Mouse (Mus musculus) heart, postnatal 0 days (tissue): Measurements from ENCODE around the gene Zfp579.

Source experiments
- CTCF ChIP-seq: IDR thresholded peaks from 2 replicates; pipeline ENCODE4 v1.5.1; 2016; ENCODE audit warnings: antibody characterized with exemption, control low read depth, low read depth
- EP300 ChIP-seq: IDR thresholded peaks from 2 replicates; pipeline ENCODE4 v1.6.1; 2016; ENCODE audit warnings: antibody characterized with exemption, low read depth

DNA sequence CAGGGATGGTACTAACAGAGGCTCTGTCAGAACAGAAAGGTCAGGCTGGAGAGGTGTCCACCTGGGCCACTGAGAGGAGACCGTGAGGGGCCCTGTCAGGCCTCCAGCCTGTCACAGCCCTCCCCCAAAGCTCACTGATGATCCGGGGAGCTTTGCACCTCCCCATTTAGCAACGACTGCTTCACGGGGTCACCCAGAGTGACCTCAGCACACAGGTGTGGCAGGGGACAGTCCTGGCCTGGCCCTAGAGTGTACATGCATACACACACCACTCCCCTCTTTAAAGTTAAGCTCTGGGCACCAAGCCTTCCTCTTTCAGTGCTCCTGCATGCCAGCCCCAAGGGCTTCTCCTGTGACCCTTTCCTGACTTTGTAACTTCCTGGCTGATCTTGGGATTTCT lies 20.5 kb downstream of the Zfp579 start:
- TF ChIP-seq CTCF: no peak
- TF ChIP-seq EP300: no peak
